Mouse (Mus musculus) lung, adult 2 months (tissue): ENCODE measurements around the gene Ddx5.

Experiments
- CTCF ChIP-seq: fragments of 200-500 bp; IDR thresholded peaks from 2 replicates; pipeline ENCODE4 v1.5.1; 2011; ENCODE audit warnings: mild to moderate bottlenecking, low read length, control low read depth; ENCODE audit not compliant: insufficient read depth
- POLR2A ChIP-seq: fragments of 200-500 bp; IDR thresholded peaks from 2 replicates; pipeline ENCODE4 v1.6.1; 2011; ENCODE audit warnings: low read depth, mild to moderate bottlenecking, control low read depth, low read length, borderline replicate concordance; ENCODE audit errors: extremely low read depth

DNA sequence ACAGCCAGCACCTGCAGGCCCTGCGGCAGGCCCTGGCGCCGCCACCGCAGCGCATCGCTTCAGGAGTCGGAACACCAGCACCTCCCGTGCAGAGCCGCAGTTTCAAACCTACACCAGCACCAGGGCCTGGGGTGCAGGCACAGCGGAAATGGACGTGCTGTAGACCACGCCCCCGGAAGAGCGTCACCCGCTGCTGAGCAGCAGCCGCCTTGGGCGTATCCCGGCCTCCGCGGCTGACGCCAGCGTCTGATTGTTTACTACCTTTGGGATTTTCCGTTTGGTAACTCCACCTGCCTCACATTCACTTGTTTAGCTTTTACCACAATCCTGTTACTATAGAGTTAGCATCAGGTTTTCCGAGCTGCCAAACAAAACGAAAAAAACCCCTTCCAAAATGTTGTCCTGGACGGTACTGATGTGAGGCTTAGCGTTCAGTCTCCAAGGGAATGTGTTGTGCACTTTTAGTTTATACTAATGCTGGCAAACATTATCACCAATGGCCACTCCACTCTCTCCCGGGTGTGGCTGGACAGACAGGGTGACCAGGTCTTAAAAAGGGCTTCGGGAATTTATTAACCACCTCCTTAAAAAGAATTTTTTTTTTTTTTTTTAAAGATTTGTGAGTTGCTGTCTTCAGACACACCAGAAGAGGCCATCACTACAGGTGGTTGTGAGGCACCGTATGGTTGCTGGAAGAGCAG lies 9.4 kb downstream of the Ddx5 start, which contains the start of gene Polg2:
- TF ChIP-seq CTCF (no peak), POLR2A (peak; percentile 97)
